10 mouse cellular contexts compared by ENCODE assay signal in the genomic region with DNA sequence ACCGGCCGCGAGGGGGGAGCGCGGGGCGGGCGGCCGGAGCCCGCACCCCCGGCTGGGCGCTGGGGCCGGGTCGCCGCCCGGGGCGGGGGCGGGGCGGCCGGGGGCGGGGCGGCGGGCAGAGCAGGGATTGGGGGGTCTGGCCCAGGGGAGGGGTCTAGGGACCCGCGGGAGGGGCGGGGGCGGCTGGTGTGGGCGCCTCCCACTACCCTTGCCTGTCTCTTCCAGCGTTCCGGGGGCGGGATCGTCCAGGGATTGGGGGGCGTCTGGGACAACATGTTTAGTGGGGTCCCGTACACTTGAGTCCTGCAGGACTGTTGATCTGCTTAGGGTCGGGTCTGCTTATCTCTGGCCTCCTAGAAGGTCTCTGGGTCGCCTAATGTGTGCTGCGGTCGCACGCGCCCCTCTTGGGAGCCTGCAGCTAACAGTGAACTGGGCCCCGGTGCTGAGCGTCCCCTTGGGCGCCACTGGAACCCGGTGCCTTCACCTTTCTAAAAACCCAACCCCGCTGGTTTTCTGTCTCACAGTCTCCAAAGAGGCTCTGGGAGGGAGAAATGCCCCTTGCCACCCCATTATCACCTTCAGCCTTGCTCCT. TPM values are rescaled to one million over a fixed set of nuclear protein-coding genes. Genes with fewer than 3 reads are reported as not detected.
A peak's percentile ranks its signal among the peaks of the same experiment; 100 is the strongest.
DNase-seq lines count a peak whose midpoint lies in the region; ATAC-seq lines count a peak whose summit lies in the region.
"Had no signal": no experiment of that assay in that cellular context is flagged by ENCODE, and none has a peak within 500 bp of the region (broad histone marks: within the 10 kb centered on the region; RNA-seq: fewer than 3 reads in every experiment).

No protein-coding gene starts in this region.

- H3K4me3 ChIP-seq in heart, embryonic 15.5 days, result peak overlapping the region; percentile 59
- peak overlapping the region; percentile 49 for H3K4me3 ChIP-seq in embryonic facial prominence, embryonic 13.5 days
- H3K4me3 ChIP-seq in intestine, embryonic 15.5 days (replicated peaks), result peak overlapping the region; percentile 43
- peak overlapping the region; percentile 38 for H3K4me3 ChIP-seq in midbrain, embryonic 16.5 days (ENCODE audit: low read depth, low read length)

- intact Hi-C loops in left cerebral cortex, postnatal 36 days (cut with DNase I), result no loop called here

- peaks cover 40% of the 10 kb centered on the region for H3K4me1 ChIP-seq in heart, embryonic 15.5 days (replicated peaks)
- peaks cover 50% of the 10 kb centered on the region for H3K4me1 ChIP-seq in embryonic facial prominence, embryonic 13.5 days
- peaks cover 30% of the 10 kb centered on the region for H3K4me1 ChIP-seq in intestine, embryonic 15.5 days (replicated peaks)
- H3K4me1 ChIP-seq in midbrain, embryonic 16.5 days (ENCODE audit: control insufficient read depth, insufficient read depth, low read length), result peaks cover 13% of the 10 kb centered on the region

- H3K27me3 ChIP-seq in heart, embryonic 15.5 days, result peaks cover 79% of the 10 kb centered on the region
- peaks cover 91% of the 10 kb centered on the region for H3K27me3 ChIP-seq in embryonic facial prominence, embryonic 13.5 days
- peaks cover 84% of the 10 kb centered on the region for H3K27me3 ChIP-seq in intestine, embryonic 15.5 days (replicated peaks)
- peaks cover 63% of the 10 kb centered on the region for H3K27me3 ChIP-seq in midbrain, embryonic 16.5 days (ENCODE audit: control insufficient read depth, insufficient read depth, low read depth, low read length)

- H3K9me3 ChIP-seq in heart, embryonic 15.5 days (replicated peaks), result no peaks in the 10 kb centered on the region
- no peaks in the 10 kb centered on the region for H3K9me3 ChIP-seq in embryonic facial prominence, embryonic 13.5 days
- no peaks in the 10 kb centered on the region for H3K9me3 ChIP-seq in intestine, embryonic 15.5 days
- no peaks in the 10 kb centered on the region for H3K9me3 ChIP-seq in midbrain, embryonic 16.5 days (replicated peaks; ENCODE audit: control insufficient read depth, low read length, poor library complexity, severe bottlenecking)

- no peaks in the 10 kb centered on the region for H3K36me3 ChIP-seq in heart, embryonic 15.5 days
- no peaks in the 10 kb centered on the region for H3K36me3 ChIP-seq in embryonic facial prominence, embryonic 13.5 days
- H3K36me3 ChIP-seq in intestine, embryonic 15.5 days, result no peaks in the 10 kb centered on the region
- no peaks in the 10 kb centered on the region for H3K36me3 ChIP-seq in midbrain, embryonic 16.5 days (ENCODE audit: control insufficient read depth, insufficient read depth, low read length)

- WGBS in heart, embryonic 15.5 days, result 5% methylated on average over 26 of the region's 44 CpGs
- 2% methylated on average over 20 of the region's 44 CpGs for WGBS in embryonic facial prominence, embryonic 13.5 days
- 3% methylated on average over 20 of the region's 44 CpGs for WGBS in intestine, embryonic 15.5 days
- 1% methylated on average over 22 of the region's 44 CpGs for WGBS in midbrain, embryonic 16.5 days

- no peak for DNase-seq in heart, adult 8-10 months (ENCODE audit: low spot score)
- no peak for DNase-seq in cerebellum, adult 11 months
- DNase-seq in urinary bladder, adult 18-20 months (ENCODE audit: low spot score in 2 of 2), result no peak
- DNase-seq in left cerebral cortex, postnatal 36 days (ENCODE audit: low spot score in 2 of 2), result no peak

- peak overlapping the region; percentile 47; the same call in 1 of the 2 replicates for H3K9ac ChIP-seq in heart, embryonic 15.5 days
- no peak overlapping the region for H3K9ac ChIP-seq in embryonic facial prominence, embryonic 13.5 days
- no peak overlapping the region for H3K9ac ChIP-seq in intestine, embryonic 15.5 days
- peak overlapping the region; percentile 43; the same call in 1 of the 2 replicates for H3K9ac ChIP-seq in midbrain, embryonic 16.5 days (ENCODE audit: low read depth, low read length)

- peak overlapping the region; percentile 98 for H3K4me2 ChIP-seq in heart, embryonic 15.5 days
- peak overlapping the region; percentile 83 for H3K4me2 ChIP-seq in embryonic facial prominence, embryonic 13.5 days
- peak overlapping the region; percentile 86 for H3K4me2 ChIP-seq in intestine, embryonic 15.5 days (replicated peaks)
- H3K4me2 ChIP-seq in midbrain, embryonic 16.5 days (ENCODE audit: low read length), result peak overlapping the region; percentile 66

- H3K27ac ChIP-seq in heart, embryonic 15.5 days, result no peak overlapping the region
- H3K27ac ChIP-seq in embryonic facial prominence, embryonic 13.5 days, result no peak overlapping the region
- no peak overlapping the region for H3K27ac ChIP-seq in intestine, embryonic 15.5 days
- no peak overlapping the region for H3K27ac ChIP-seq in midbrain, embryonic 16.5 days (ENCODE audit: low read length)

- ATAC-seq in heart, embryonic 15.5 days (replicated peaks; ENCODE audit: insufficient number of reproducible peaks, insufficient read depth, low FRiP score, low read depth), result no peak
- no peak for ATAC-seq in embryonic facial prominence, embryonic 13.5 days (ENCODE audit: insufficient number of reproducible peaks, insufficient read depth, low FRiP score, low TSS enrichment, low read depth)
- ATAC-seq in intestine, embryonic 15.5 days, result no peak
- no peak for ATAC-seq in midbrain, embryonic 16.5 days

RNA-seq across cellular contexts. Expression of gene Fgf8, which starts 0.4 kb away (rescaled TPM):
- 0.47 and 0.52 TPM in 2 replicates for polyA plus RNA-seq in heart, embryonic 15.5 days (2015; fragmentation: Nextera tagmentation; extraction: Ambion mirVana)
- not detected for total RNA-seq in heart, adult 8-10 months (2022)
- 1.6 and 2.5 TPM in 2 replicates for polyA plus RNA-seq in embryonic facial prominence, embryonic 13.5 days (2015; fragmentation: Nextera tagmentation; extraction: Ambion mirVana)
- not detected in 2 replicates for polyA plus RNA-seq in intestine, embryonic 15.5 days (2015; fragmentation: Nextera tagmentation; extraction: Ambion mirVana)
- polyA plus RNA-seq in midbrain, embryonic 16.5 days (2015; fragmentation: Nextera tagmentation; extraction: Ambion mirVana), result 0.23 and 1.2 TPM in 2 replicates
- not detected for total RNA-seq in left cerebral cortex, postnatal 36 days (2021)
- total RNA-seq: CH12.LX had no signal
- polyA plus RNA-seq: large intestine, adult 2 months had no signal

RNA-seq across cellular contexts. Expression of gene Npm3, which starts 6.3 kb away (rescaled TPM):
- 8.4 and 9.1 TPM in 2 replicates for polyA plus RNA-seq in heart, embryonic 15.5 days (2015; fragmentation: Nextera tagmentation; extraction: Ambion mirVana)
- total RNA-seq in heart, adult 8-10 months (2022), result 10 to 100 TPM; 11.5 to 16.0 (median 13.9) TPM
- polyA plus RNA-seq in embryonic facial prominence, embryonic 13.5 days (2015; fragmentation: Nextera tagmentation; extraction: Ambion mirVana), result 16.8 and 17.7 TPM in 2 replicates
- polyA plus RNA-seq in intestine, embryonic 15.5 days (2015; fragmentation: Nextera tagmentation; extraction: Ambion mirVana), result 13.4 and 14.7 TPM in 2 replicates
- polyA plus RNA-seq in midbrain, embryonic 16.5 days (2015; fragmentation: Nextera tagmentation; extraction: Ambion mirVana), result 7.9 TPM in 2 replicates
- 1 to 10 TPM; 5.4 to 5.8 TPM for total RNA-seq in left cerebral cortex, postnatal 36 days (2021)

RNA-seq across cellular contexts. Expression of gene Mgea5, which starts 40.6 kb away (rescaled TPM):
- polyA plus RNA-seq in heart, embryonic 15.5 days (2015; fragmentation: Nextera tagmentation; extraction: Ambion mirVana), result 33.8 and 38.1 TPM in 2 replicates
- 10 to 100 TPM; 70.7 to 85.5 (median 82.4) TPM for total RNA-seq in heart, adult 8-10 months (2022)
- polyA plus RNA-seq in embryonic facial prominence, embryonic 13.5 days (2015; fragmentation: Nextera tagmentation; extraction: Ambion mirVana), result 70.7 and 74.5 TPM in 2 replicates
- polyA plus RNA-seq in intestine, embryonic 15.5 days (2015; fragmentation: Nextera tagmentation; extraction: Ambion mirVana), result 36.3 and 36.4 TPM in 2 replicates
- 76.5 and 84.0 TPM in 2 replicates for polyA plus RNA-seq in midbrain, embryonic 16.5 days (2015; fragmentation: Nextera tagmentation; extraction: Ambion mirVana)
- 100 to 1,000 TPM; 143 to 168 TPM for total RNA-seq in left cerebral cortex, postnatal 36 days (2021)

Comparison
In these comparisons a context has a peak if more than half of its experiments do, and no peak if none do; other contexts are left out.
1. H3K9ac ChIP-seq: peak in heart, embryonic 15.5 days (single experiment) and midbrain, embryonic 16.5 days (single experiment); none in embryonic facial prominence, embryonic 13.5 days (single experiment) and intestine, embryonic 15.5 days (single experiment).
2. Peak in every context shown above with its lines, with median percentiles within 50 percentile points of each other: H3K4me2 ChIP-seq and H3K4me3 ChIP-seq.